Mouse (Mus musculus) MEL (cell line): ENCODE measurements around the gene Mapre3.

Experiments used
- CTCF ChIP-seq, 3 experiments: IDR thresholded peaks in 2 of 3; conservative IDR thresholded peaks in 1 of 3; 2 replicates each; pipeline ENCODE4 v1.5.1; 2011 to 2012; ENCODE audit warnings: low read length in 3 of 3, low read depth in 2 of 3, mild to moderate bottlenecking in 2 of 3, improper control_type of control experiment in 1 of 3, inconsistent platforms in 1 of 3, mixed read lengths in 1 of 3, moderate library complexity in 1 of 3; ENCODE audit not compliant: control insufficient read depth in 1 of 3, insufficient read depth in 1 of 3, poor library complexity in 1 of 3, severe bottlenecking in 1 of 3
- EP300 ChIP-seq, 2 experiments: IDR thresholded peaks; 2 replicates each; pipeline ENCODE4 v1.6.1; 2011; ENCODE audit warnings: improper control_type of control experiment in 2 of 2, low read length in 2 of 2, low read depth in 1 of 2, mild to moderate bottlenecking in 1 of 2
- ETS1 ChIP-seq: IDR thresholded peaks from 2 replicates; pipeline ENCODE4 v1.6.1; 2012; ENCODE audit warnings: low read depth, mild to moderate bottlenecking, inconsistent platforms, low read length, improper control_type of control experiment, moderate library complexity
- GATA1 ChIP-seq: IDR thresholded peaks from 2 replicates; pipeline ENCODE4 v1.6.1; 2011; ENCODE audit warnings: low read depth, low read length, improper control_type of control experiment
- KAT2A ChIP-seq: conservative IDR thresholded peaks from 2 replicates; pipeline ENCODE4 v1.6.1; 2012; ENCODE audit warnings: low read depth, low read length, improper control_type of control experiment, inconsistent platforms
- POLR2A ChIP-seq, 2 experiments: IDR thresholded peaks; 2 replicates each; pipeline ENCODE4 v1.6.1; 2011 to 2012; ENCODE audit warnings: low read length in 2 of 2, mild to moderate bottlenecking in 2 of 2, control low read depth in 1 of 2, improper control_type of control experiment in 1 of 2, low read depth in 1 of 2, moderate library complexity in 1 of 2; ENCODE audit not compliant: control insufficient read depth in 1 of 2, insufficient read depth in 1 of 2, poor library complexity in 1 of 2
- SIN3A ChIP-seq: IDR thresholded peaks from 2 replicates; pipeline ENCODE4 v1.6.1; 2012; ENCODE audit warnings: low read length, improper control_type of control experiment, inconsistent platforms
- SMC3 ChIP-seq: IDR thresholded peaks from 2 replicates; pipeline ENCODE4 v1.6.1; 2011; ENCODE audit warnings: low read depth, low read length, improper control_type of control experiment

- TF ChIP-seq ETS1 (no peak), POLR2A (IDR thresholded peaks at IDR 0.05; ENCODE audit: control insufficient read depth in 1 of 2, insufficient read depth in 1 of 2, low read depth in 1 of 2, low read length in 2 of 2, poor library complexity in 1 of 2) (no peak), CTCF (IDR thresholded peaks at IDR 0.05 in 2 of 3, conservative IDR thresholded peaks at IDR 0.05 in 1 of 3; ENCODE audit: control insufficient read depth in 1 of 3, insufficient read depth in 1 of 3, low read depth in 2 of 3, low read length in 3 of 3, poor library complexity in 1 of 3, severe bottlenecking in 1 of 3) (no peak), KAT2A (no peak), EP300 (IDR thresholded peaks at IDR 0.05; ENCODE audit: low read depth in 1 of 2, low read length in 2 of 2) (no peak), SIN3A (no peak), GATA1 (no peak), SMC3 (no peak)
These were observed 99.7 kb downstream of the Mapre3 start for GRCm38 (mm10) chr5:30914101-30914635.
